Mouse (Mus musculus) hindbrain, embryonic 15.5 days (tissue): ENCODE measurements at regions not wholly inside any gene's neighbourhood (a gene's known extent, or its start where the extent isn't known, plus 50 kb on each side); places are given as distances from the start of the nearest gene placed in this dataset.
A peak's percentile ranks its signal among the peaks of the same experiment; 100 is the strongest.

Experiments used
- ATAC-seq: fragments of 200-750 bp; cut with Nextera tagmentation; 2 replicates; pipeline ENCODE4 v1.8.0; 2017; ENCODE audit warnings: low read depth, moderate number of reproducible peaks, moderate TSS enrichment; ENCODE audit not compliant: low FRiP score
- H3K27ac ChIP-seq: fragments of 300-500 bp; sonication (generic); replicated peaks from 2 replicates; pipeline ENCODE4 v1.5.1; 2015; ENCODE audit warnings: mild to moderate bottlenecking, inconsistent platforms
- H3K27me3 ChIP-seq: fragments of 300-500 bp; sonication (generic); 2 replicates; pipeline ENCODE4 v1.6.1; 2015; ENCODE audit warnings: control low read depth, inconsistent platforms
- H3K36me3 ChIP-seq: fragments of 300-500 bp; sonication (generic); 2 replicates; pipeline ENCODE4 v1.6.1; 2015; ENCODE audit warnings: control low read depth, inconsistent platforms
- H3K4me1 ChIP-seq: fragments of 300-500 bp; sonication (generic); replicated peaks from 2 replicates; pipeline ENCODE4 v1.6.1; 2015; ENCODE audit warnings: control low read depth, inconsistent platforms
- H3K4me2 ChIP-seq: fragments of 300-500 bp; sonication (generic); 2 replicates; pipeline ENCODE4 v1.6.1; 2015; ENCODE audit warnings: moderate library complexity, mild to moderate bottlenecking, inconsistent platforms
- H3K4me3 ChIP-seq: fragments of 300-500 bp; sonication (generic); 2 replicates; pipeline ENCODE4 v1.5.1; 2015; ENCODE audit warnings: mild to moderate bottlenecking, inconsistent platforms
- H3K9ac ChIP-seq: fragments of 300-500 bp; sonication (generic); 2 replicates; pipeline ENCODE4 v1.6.1; 2015; ENCODE audit warnings: inconsistent platforms
- H3K9me3 ChIP-seq: fragments of 300-500 bp; sonication (generic); 2 replicates; pipeline ENCODE4 v1.6.1; 2016; ENCODE audit warnings: control low read depth, inconsistent platforms
- WGBS: fragments of 180-500 bp; shearing (Covaris S2); methylation state at CpG from one replicate; pipeline ENCODE4 v1.1.7; 2015; 5-methylcytosine and 5-hydroxymethylcytosine counted together

GRCm38 (mm10) chr14:9338220-9338619 is 672.2 kb upstream of the 4930452B06Rik start:
- no peak for ATAC-seq
- Histone ChIP-seq H3K4me3 (no peak overlapping the region), H3K27me3 (no peaks in the 10 kb centered on the region), H3K36me3 (no peaks in the 10 kb centered on the region), H3K9me3 (no peaks in the 10 kb centered on the region), H3K4me1 (no peaks in the 10 kb centered on the region), H3K27ac (no peak overlapping the region), H3K4me2 (no peak overlapping the region), H3K9ac (no peak overlapping the region)
- WGBS = 90% methylated on average over 3 of the region's 3 CpGs

DNA sequence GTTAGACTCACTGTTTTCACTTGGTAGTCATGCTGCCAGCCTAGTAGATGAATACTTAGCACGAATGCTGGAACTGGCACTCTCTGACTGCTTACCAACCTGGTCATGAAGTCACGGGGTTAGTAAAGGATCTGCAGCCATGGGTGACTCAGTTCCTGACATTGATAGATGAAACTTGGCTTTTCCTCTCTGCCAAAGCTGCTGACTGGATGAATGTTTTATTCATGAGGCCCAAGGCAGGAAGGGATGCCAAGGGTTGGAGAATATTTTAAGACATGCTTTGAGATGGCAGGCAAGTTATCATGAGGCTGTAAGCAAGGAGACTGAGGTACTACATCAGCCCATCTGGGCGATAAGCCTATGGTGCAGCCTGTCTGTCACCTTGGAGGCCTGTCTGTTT is 671.1 kb upstream of the 4930452B06Rik start:
- no peaks in the 10 kb centered on the region for H3K4me1 ChIP-seq
- ATAC-seq = peak; percentile 79
- no peaks in the 10 kb centered on the region for H3K36me3 ChIP-seq
- no peak overlapping the region for H3K27ac ChIP-seq
- WGBS = 49% methylated on average over 3 of the region's 3 CpGs
- no peaks in the 10 kb centered on the region for H3K27me3 ChIP-seq
- H3K9me3 ChIP-seq = no peaks in the 10 kb centered on the region
- no peak overlapping the region for H3K4me2 ChIP-seq
- H3K9ac ChIP-seq = no peak overlapping the region
- H3K4me3 ChIP-seq = no peak overlapping the region

DNA sequence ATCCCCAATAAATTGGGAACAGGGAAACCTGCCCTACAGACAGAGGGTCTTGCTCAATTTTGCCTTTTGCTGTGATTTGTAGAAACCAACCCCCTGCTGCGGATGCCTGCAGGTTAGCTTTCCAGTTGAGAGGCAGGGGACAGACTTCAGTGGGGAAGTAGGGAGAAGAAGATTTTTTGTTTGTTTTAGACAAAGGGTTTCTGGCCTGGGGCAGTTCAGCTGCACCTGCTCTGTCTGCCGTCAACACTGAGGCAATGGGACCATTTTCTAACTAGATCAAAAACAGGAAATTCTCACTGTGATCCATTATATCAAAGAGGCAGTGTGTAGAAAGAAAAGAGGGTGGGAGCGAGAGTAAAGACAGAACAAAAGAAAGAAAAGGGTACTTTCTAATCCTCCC is 665.6 kb upstream of the 4930452B06Rik start:
- ATAC-seq = no peak
- no peaks in the 10 kb centered on the region for H3K36me3 ChIP-seq
- WGBS = 20% methylated on average over 3 of the region's 3 CpGs
- H3K4me3 ChIP-seq = no peak overlapping the region
- H3K9me3 ChIP-seq = no peaks in the 10 kb centered on the region
- no peaks in the 10 kb centered on the region for H3K27me3 ChIP-seq
- peaks cover 6% of the 10 kb centered on the region; the same call in 1 of the 2 replicates for H3K4me1 ChIP-seq
- H3K27ac ChIP-seq = no peak overlapping the region
- no peak overlapping the region for H3K9ac ChIP-seq
- no peak overlapping the region for H3K4me2 ChIP-seq

DNA sequence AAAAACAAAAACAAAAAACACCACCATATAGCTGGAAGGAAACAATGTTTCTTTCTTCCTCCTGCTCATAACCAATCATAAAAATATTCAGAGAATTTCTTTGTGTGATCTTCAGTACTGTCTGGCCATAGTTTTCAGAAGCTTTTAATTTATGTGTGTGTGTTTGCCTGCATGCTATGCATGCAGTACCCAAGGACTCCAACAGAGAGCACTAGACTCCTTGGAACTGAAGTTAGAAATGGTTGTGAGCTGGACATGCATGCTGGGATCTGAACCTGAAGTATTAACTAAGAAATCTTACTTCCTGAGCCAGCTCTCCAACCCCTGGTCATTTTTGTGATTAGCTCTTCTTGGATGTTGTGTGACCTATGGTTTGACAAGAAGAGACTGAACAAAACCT is 664.7 kb upstream of the 4930452B06Rik start:
- Histone ChIP-seq H3K9ac (no peak overlapping the region), H3K9me3 (no peaks in the 10 kb centered on the region), H3K27me3 (no peaks in the 10 kb centered on the region), H3K4me2 (no peak overlapping the region), H3K4me3 (no peak overlapping the region), H3K36me3 (no peaks in the 10 kb centered on the region), H3K4me1 (peaks cover 6% of the 10 kb centered on the region; the same call in 1 of the 2 replicates), H3K27ac (no peak overlapping the region)
- no peak for ATAC-seq

DNA sequence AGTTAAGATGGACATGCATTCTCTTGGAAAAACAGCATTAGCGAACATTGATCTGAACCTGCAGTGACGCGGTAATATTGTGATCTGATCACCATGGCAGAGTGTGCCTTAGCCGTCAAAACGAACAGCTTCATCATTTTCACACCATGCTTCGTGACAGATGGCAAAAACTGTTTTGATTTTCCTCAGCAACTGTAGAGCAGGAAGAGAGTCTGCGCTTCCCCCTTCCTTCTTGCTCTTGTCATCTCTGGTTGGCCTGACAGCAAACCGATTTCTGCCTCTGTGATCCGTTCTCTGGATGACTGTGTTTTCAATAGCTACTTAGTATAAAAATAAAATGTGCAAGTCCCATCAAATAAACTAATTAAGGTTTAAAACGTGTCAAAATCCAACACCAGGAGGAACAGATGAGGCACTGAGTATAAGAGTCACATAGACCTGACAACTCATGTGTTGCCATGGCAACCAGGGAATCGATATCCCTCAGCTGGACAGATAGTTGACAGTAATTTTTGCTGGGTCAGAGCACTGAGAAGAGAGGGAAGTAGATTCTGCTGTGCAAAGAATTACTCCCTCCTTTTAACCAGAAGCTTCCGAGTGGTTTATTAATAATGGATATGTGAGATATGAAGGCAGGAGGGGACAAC is 663.9 kb upstream of the 4930452B06Rik start:
- Histone ChIP-seq H3K9ac (no peak overlapping the region), H3K4me3 (no peak overlapping the region), H3K27ac (no peak overlapping the region), H3K27me3 (no peaks in the 10 kb centered on the region), H3K4me1 (peaks cover 6% of the 10 kb centered on the region; the same call in 1 of the 2 replicates), H3K9me3 (no peaks in the 10 kb centered on the region), H3K36me3 (no peaks in the 10 kb centered on the region), H3K4me2 (no peak overlapping the region)
- peak; percentile 83 for ATAC-seq
- WGBS = 51% methylated on average over 12 of the region's 12 CpGs

DNA sequence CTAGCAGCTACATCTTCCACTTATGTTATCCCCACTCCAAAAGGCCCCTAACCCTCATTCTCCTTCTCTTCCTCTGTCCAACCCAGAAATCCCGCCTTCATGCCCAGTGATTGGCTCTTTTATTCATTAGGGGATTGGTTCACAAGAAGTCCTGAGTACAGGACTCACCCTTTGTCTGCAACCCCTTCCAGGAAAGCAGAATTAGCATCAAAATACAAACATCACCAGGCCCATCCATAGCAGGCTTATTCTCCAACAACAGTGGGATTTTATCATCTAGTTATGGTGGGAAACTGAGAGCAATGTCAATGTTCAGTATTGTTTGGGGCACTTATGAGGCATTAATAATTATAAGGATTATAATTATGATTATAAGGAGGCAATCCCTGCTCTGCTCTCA is 661.3 kb upstream of the 4930452B06Rik start:
- Histone ChIP-seq H3K27me3 (no peaks in the 10 kb centered on the region), H3K4me2 (no peak overlapping the region), H3K9me3 (no peaks in the 10 kb centered on the region), H3K36me3 (no peaks in the 10 kb centered on the region), H3K4me3 (no peak overlapping the region), H3K27ac (no peak overlapping the region), H3K4me1 (peaks cover 6% of the 10 kb centered on the region; the same call in 1 of the 2 replicates), H3K9ac (no peak overlapping the region)
- ATAC-seq = no peak
- WGBS = 78% methylated on average over 1 of the region's 1 CpGs

GRCm38 (mm10) chr14:9319842-9320241 is 653.8 kb upstream of the 4930452B06Rik start:
- Histone ChIP-seq H3K27me3 (no peaks in the 10 kb centered on the region), H3K36me3 (no peaks in the 10 kb centered on the region), H3K4me2 (no peak overlapping the region), H3K4me1 (no peaks in the 10 kb centered on the region), H3K9me3 (no peaks in the 10 kb centered on the region), H3K9ac (no peak overlapping the region), H3K4me3 (no peak overlapping the region), H3K27ac (no peak overlapping the region)
- no peak for ATAC-seq
- WGBS = 89% methylated on average over 4 of the region's 4 CpGs

DNA sequence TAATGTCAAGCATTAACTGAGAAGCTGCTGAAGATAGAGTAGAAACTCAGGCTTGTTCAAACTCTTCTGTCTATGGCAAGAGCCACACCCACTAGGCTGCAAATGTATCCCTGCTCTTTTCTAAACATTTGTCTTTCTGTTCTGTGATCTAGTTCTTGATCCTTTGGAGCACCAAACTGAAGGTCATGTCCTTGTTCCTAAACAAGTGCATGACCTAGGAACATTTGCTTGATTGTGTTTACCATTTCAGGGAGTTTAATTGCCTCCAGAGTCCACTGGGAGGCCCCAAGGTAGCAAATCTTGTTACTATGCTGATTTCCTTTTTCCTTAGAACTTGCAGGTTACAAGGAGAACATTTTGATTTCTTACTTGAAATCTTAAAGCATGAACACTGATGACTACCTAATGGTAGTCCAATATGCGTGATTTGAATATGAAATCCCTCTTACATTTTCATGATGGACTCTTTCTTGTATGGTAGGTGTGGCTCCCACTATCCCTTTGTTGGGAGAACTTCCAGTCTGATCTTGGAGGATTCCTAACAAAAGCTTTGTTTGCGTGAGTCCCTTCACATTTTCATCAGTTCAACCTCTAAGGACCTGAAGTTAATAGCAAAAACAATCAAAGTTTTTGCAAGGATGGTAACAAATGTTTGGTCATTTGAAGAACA is 652.9 kb upstream of the 4930452B06Rik start:
- Histone ChIP-seq H3K36me3 (no peaks in the 10 kb centered on the region), H3K27me3 (no peaks in the 10 kb centered on the region), H3K4me1 (no peaks in the 10 kb centered on the region), H3K9me3 (no peaks in the 10 kb centered on the region), H3K4me2 (no peak overlapping the region), H3K27ac (no peak overlapping the region), H3K9ac (no peak overlapping the region), H3K4me3 (no peak overlapping the region)
- ATAC-seq = no peak
- WGBS = 86% methylated on average over 2 of the region's 2 CpGs

GRCm38 (mm10) chr14:9315224-9315623 is 649.2 kb upstream of the 4930452B06Rik start:
- 85% methylated on average over 3 of the region's 3 CpGs for WGBS
- Histone ChIP-seq H3K9me3 (no peaks in the 10 kb centered on the region), H3K4me3 (no peak overlapping the region), H3K27ac (no peak overlapping the region), H3K36me3 (no peaks in the 10 kb centered on the region), H3K9ac (no peak overlapping the region), H3K4me2 (no peak overlapping the region), H3K4me1 (no peaks in the 10 kb centered on the region), H3K27me3 (no peaks in the 10 kb centered on the region)
- ATAC-seq = no peak

DNA sequence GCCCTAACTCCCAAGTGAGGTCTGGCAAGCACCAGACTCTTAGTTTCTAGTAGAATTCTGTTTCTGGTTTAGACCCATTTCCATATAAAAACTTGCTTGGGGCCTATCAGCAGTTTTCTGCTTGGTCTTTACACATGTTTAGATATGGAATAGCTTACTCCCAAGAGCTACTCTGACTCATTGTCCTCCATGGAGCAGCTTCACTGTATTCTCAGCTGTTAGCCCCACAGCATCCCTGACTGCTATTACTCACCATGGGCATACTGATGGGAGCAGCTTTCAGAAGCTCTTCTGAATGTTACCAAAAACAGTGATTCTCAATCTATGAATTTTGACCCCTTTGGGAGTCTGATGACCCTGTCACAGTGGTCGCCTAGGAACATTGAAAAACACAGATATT is 630.1 kb upstream of the 4930452B06Rik start:
- Histone ChIP-seq H3K27me3 (no peaks in the 10 kb centered on the region), H3K9me3 (no peaks in the 10 kb centered on the region), H3K4me1 (no peaks in the 10 kb centered on the region), H3K4me2 (no peak overlapping the region), H3K36me3 (no peaks in the 10 kb centered on the region), H3K27ac (no peak overlapping the region), H3K9ac (no peak overlapping the region), H3K4me3 (no peak overlapping the region)
- 81% methylated on average over 1 of the region's 1 CpGs for WGBS
- ATAC-seq = no peak

DNA sequence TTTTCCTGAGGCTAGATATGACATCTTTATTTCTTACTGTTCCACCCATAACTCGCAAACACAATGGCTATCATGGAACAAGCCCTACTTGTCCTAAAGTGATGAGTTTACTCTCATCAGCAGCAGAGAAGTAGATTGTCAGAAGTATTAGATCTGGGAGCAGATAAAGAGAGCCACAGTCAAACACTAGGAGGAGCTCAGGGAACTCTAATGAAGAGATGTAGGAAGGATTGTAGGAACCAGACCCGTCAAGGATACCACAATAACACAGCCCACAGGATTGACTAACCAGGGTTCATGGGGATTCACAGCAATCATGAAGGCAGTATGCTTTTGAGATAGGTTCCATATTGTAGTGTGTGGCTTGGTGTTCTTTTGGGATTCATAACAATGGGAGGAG is 628.5 kb upstream of the 4930452B06Rik start:
- Histone ChIP-seq H3K4me2 (no peak overlapping the region), H3K4me3 (no peak overlapping the region), H3K9me3 (no peaks in the 10 kb centered on the region), H3K27ac (no peak overlapping the region), H3K9ac (no peak overlapping the region), H3K4me1 (no peaks in the 10 kb centered on the region), H3K27me3 (no peaks in the 10 kb centered on the region), H3K36me3 (no peaks in the 10 kb centered on the region)
- WGBS = 69% methylated on average over 2 of the region's 2 CpGs
- ATAC-seq = no peak

- Histone ChIP-seq H3K4me3 (no peak overlapping the region), H3K4me1 (no peaks in the 10 kb centered on the region), H3K36me3 (no peaks in the 10 kb centered on the region), H3K4me2 (no peak overlapping the region), H3K9ac (no peak overlapping the region), H3K9me3 (no peaks in the 10 kb centered on the region), H3K27me3 (no peaks in the 10 kb centered on the region), H3K27ac (no peak overlapping the region)
- no peak for ATAC-seq
- WGBS = 84% methylated on average over 1 of the region's 1 CpGs
Measured at GRCm38 (mm10) chr14:9288103-9288502, 622.1 kb upstream of the 4930452B06Rik start.

- H3K9ac ChIP-seq = no peak overlapping the region
- no peak overlapping the region for H3K4me3 ChIP-seq
- no peaks in the 10 kb centered on the region for H3K4me1 ChIP-seq
- 94% methylated on average over 7 of the region's 7 CpGs for WGBS
- H3K4me2 ChIP-seq = no peak overlapping the region
- no peaks in the 10 kb centered on the region for H3K27me3 ChIP-seq
- H3K36me3 ChIP-seq = no peaks in the 10 kb centered on the region
- H3K9me3 ChIP-seq = no peaks in the 10 kb centered on the region
- no peak overlapping the region for H3K27ac ChIP-seq
- no peak for ATAC-seq
Measured at GRCm38 (mm10) chr14:9285606-9286002, 619.6 kb upstream of the 4930452B06Rik start.
